Mouse (Mus musculus) layer of hippocampus, adult 2 months (tissue): Measurements from ENCODE around the gene Gm5089. TPM values are rescaled to one million over a fixed set of nuclear protein-coding genes. Genes with fewer than 3 reads are reported as not detected.

Experiments used
- DNase-seq, 2 experiments: peaks; one replicate each; pipeline ENCODE4 v3.0.0; 2022; ENCODE audit warnings: low spot score in 2 of 2
- H3K27ac ChIP-seq: fragments of 200-600 bp; 2 replicates; pipeline ENCODE4 v1.8.1; 2022
- H3K4me3 ChIP-seq: fragments of 200-600 bp; 2 replicates; pipeline ENCODE4 v1.8.1; 2022; ENCODE audit warnings: mild to moderate bottlenecking
- CTCF ChIP-seq: fragments of 200-600 bp; conservative IDR thresholded peaks from 2 replicates; pipeline ENCODE4 v1.8.1; 2022; ENCODE audit warnings: antibody characterized with exemption, mild to moderate bottlenecking, moderate library complexity
- long read RNA-seq, 2 experiments: library from polyadenylated mRNA; stranded (forward); transcript quantifications; one replicate each; pipeline ENCODE4 v2.0.0; 2021; ENCODE audit warnings: borderline mapping rate in 2 of 2
- total RNA-seq, 2 experiments: library from RNA; stranded (reverse); gene quantifications; 2 replicates each; pipeline ENCODE4 v1.2.3; 2021

Gene Gm5089
- under 1 TPM; 0.17 to 0.36 TPM for total RNA-seq
- long read RNA-seq, experiment 1 = 0 reads
- long read RNA-seq, experiment 2 = 0 reads

GRCm38 (mm10) chr14:122450496-122451382 is at the start of gene Gm5089:
Gene Gm5089, minus strand, starts transcription at chr14:122451115.
- peak; percentile 46 to 47 for DNase-seq
- H3K27ac ChIP-seq = peak within 1 kb of the TSS; percentile 86
- no peak for TF ChIP-seq CTCF
- peak within 1 kb of the TSS; percentile 50 for H3K4me3 ChIP-seq

GRCm38 (mm10) chr14:122492015-122492414 is 41.1 kb upstream of the Gm5089 start:
- TF ChIP-seq CTCF = no peak
- Histone ChIP-seq H3K4me3 (no peak overlapping the region), H3K27ac (no peak overlapping the region)
- DNase-seq = no peak

GRCm38 (mm10) chr14:122491521-122491920 is 40.6 kb upstream of the Gm5089 start:
- DNase-seq = no peak
- no peak for TF ChIP-seq CTCF
- Histone ChIP-seq H3K27ac (peak overlapping the region; percentile 78; the same call in 1 of the 2 replicates), H3K4me3 (no peak overlapping the region)

- Histone ChIP-seq H3K27ac (peak within 1 kb of the TSS; percentile 84), H3K4me3 (peak within 1 kb of the TSS; percentile 42)
- TF ChIP-seq CTCF = no peak
- DNase-seq = no peak
Observed at GRCm38 (mm10) chr14:122490441-122491328, 39.8 kb upstream of the Gm5089 start, which contains the start of gene Gm10837. Gene Gm10837, plus strand, starts transcription at chr14:122490586.

GRCm38 (mm10) chr14:122489686-122490414 is 38.9 kb upstream of the Gm5089 start:
- Histone ChIP-seq H3K4me3 (peak overlapping the region; percentile 9; the same call in 1 of the 2 replicates), H3K27ac (peak overlapping the region; percentile 84)
- DNase-seq = no peak
- TF ChIP-seq CTCF = no peak

GRCm38 (mm10) chr14:122489041-122489440 is 38.1 kb upstream of the Gm5089 start:
- no peak for DNase-seq
- no peak for TF ChIP-seq CTCF
- Histone ChIP-seq H3K4me3 (peak overlapping the region; percentile 18), H3K27ac (peak overlapping the region; percentile 84)

GRCm38 (mm10) chr14:122487366-122487765 is 36.5 kb upstream of the Gm5089 start:
- no peak overlapping the region; the same call in 1 of the 2 replicates for H3K4me3 ChIP-seq
- no peak for TF ChIP-seq CTCF
- H3K27ac ChIP-seq = peak overlapping the region; percentile 69
- DNase-seq = no peak

GRCm38 (mm10) chr14:122486611-122487010 is 35.7 kb upstream of the Gm5089 start:
- no peak for TF ChIP-seq CTCF
- DNase-seq = no peak
- Histone ChIP-seq H3K4me3 (no peak overlapping the region), H3K27ac (peak overlapping the region; percentile 69)

GRCm38 (mm10) chr14:122485635-122486181 is 34.8 kb upstream of the Gm5089 start:
- DNase-seq = no peak
- no peak for TF ChIP-seq CTCF
- Histone ChIP-seq H3K27ac (peak overlapping the region; percentile 69), H3K4me3 (peak overlapping the region; percentile 14; the same call in 1 of the 2 replicates)

GRCm38 (mm10) chr14:122484844-122485551 is 34.1 kb upstream of the Gm5089 start:
- Histone ChIP-seq H3K4me3 (peak overlapping the region; percentile 26; the same call in 1 of the 2 replicates), H3K27ac (peak overlapping the region; percentile 69)

GRCm38 (mm10) chr14:122484458-122484843 is 33.5 kb upstream of the Gm5089 start:
- DNase-seq = no peak
- no peak for TF ChIP-seq CTCF
- Histone ChIP-seq H3K4me3 (no peak overlapping the region; the same call in 1 of the 2 replicates), H3K27ac (peak overlapping the region; percentile 70)

More at GRCm38 (mm10) chr14:122484844-122485551, 34.1 kb upstream of the Gm5089 start:
- no peak for DNase-seq
- no peak for TF ChIP-seq CTCF
